Mouse (Mus musculus): Measurements from ENCODE around the gene Mboat2. TPM values are rescaled to one million over a fixed set of nuclear protein-coding genes. Genes with fewer than 3 reads are reported as not detected.

The Mboat2 gene
- total RNA-seq, 2 experiments from 2014 or later, result 55.7 to 57.8 TPM

- DNase-seq (ENCODE audit: low spot score in 2 of 2), result no peak
These were observed 113.9 kb downstream of the Mboat2 start for GRCm38 (mm10) chr12:24944597-24944996.

- DNase-seq (ENCODE audit: low spot score in 2 of 2), result no peak
These were observed 116.4 kb downstream of the Mboat2 start for GRCm38 (mm10) chr12:24947065-24947464.

GRCm38 (mm10) chr12:24948344-24948743 lies 117.7 kb downstream of the Mboat2 start:
- DNase-seq (ENCODE audit: low spot score in 2 of 2), result peak in 1 of 2 experiments; percentile 34

DNA sequence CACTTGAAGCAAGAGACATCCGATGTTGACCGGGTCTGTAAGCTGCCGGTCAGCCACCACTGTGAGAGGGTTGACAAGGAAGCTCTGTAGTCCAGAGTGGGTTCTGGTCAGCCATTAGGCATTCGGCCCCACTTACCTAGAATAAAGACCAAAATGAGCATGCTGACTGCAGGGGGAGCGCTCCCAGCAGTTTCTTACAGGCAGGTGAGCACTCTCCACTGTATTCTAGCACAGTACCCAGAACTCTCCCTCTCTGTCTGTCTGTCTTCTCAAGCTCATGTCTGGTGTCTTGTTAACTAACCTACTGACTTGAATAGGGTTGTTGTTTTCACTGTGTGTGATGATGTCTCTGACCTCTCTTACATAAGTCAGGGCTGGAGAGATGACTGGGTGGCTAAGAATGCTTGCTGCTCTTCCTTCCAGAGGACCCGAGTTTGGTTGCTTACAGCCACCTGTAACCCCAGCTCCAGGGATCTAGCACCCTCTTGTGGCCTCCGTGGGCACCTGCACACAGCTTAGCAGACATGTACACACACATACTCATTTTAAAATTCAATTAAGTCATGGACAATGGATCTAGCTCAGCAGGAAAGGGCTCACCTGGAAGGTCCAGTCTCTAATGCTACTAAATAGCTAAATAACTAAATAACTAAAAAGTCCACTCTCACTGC lies 119.8 kb downstream of the Mboat2 start:
- DNase-seq (ENCODE audit: low spot score in 2 of 2), result no peak

GRCm38 (mm10) chr12:24952147-24952546 lies 121.5 kb downstream of the Mboat2 start:
- peak; percentile 76 to 77 for DNase-seq (ENCODE audit: low spot score in 2 of 2)

GRCm38 (mm10) chr12:24955137-24955536 lies 124.5 kb downstream of the Mboat2 start:
- DNase-seq (ENCODE audit: low spot score in 2 of 2), result no peak

DNA sequence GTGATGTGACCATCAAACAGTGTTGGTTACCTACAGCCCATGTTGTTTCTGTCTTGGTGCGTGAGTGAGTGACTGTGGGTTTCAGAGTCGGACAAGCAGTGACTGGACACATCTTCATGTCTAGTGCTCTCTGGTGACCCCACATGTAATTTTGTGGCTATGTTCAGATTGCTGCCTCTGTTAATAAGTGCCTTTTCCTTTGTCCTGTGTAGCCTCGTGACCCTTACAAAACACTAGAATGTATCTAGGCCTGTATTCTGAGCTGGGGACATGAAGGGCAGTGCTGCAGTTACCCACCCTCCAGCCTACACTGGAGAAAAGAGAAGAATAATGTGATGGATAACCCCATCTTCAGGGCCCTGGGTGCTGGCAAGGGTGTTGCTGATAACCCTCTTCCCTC lies 127.8 kb downstream of the Mboat2 start:
- DNase-seq (ENCODE audit: low spot score in 2 of 2), result no peak

GRCm38 (mm10) chr12:24961821-24962220 lies 131.1 kb downstream of the Mboat2 start:
- DNase-seq (ENCODE audit: low spot score in 2 of 2), result no peak

GRCm38 (mm10) chr12:24962362-24962967 lies 131.8 kb downstream of the Mboat2 start:
- no peak for DNase-seq (ENCODE audit: low spot score in 2 of 2)

- DNase-seq (ENCODE audit: low spot score in 2 of 2), result no peak
These were observed 132.8 kb downstream of the Mboat2 start for GRCm38 (mm10) chr12:24963393-24964022.

GRCm38 (mm10) chr12:24965406-24965805 lies 134.7 kb downstream of the Mboat2 start:
- DNase-seq (ENCODE audit: low spot score in 2 of 2), result peak; percentile 34 to 45

DNA sequence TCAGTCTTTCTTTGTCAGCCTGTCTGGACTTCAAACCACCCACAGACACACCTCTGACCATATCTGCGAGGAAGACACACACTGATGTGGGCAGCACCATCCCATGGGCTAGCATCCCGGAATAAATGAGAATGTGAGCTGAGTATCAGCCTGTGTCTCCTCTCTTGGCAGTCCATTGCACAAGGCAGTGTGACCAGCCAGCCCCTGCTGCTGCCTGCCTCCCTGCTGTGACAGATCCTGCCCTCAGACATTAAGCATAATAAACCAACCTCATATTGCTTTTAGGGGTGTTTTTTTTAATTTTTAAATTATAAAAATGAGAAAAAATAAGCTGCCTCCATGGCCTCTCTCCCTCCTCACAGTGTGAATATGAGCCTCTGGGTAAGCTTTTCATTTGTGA lies 135.4 kb downstream of the Mboat2 start:
- DNase-seq (ENCODE audit: low spot score in 2 of 2), result no peak

- DNase-seq (ENCODE audit: low spot score in 2 of 2), result no peak
These were observed 141.0 kb downstream of the Mboat2 start for GRCm38 (mm10) chr12:24971490-24972200.

- DNase-seq (ENCODE audit: low spot score in 2 of 2), result no peak
These were observed 142.0 kb downstream of the Mboat2 start for GRCm38 (mm10) chr12:24972371-24973350.

DNA sequence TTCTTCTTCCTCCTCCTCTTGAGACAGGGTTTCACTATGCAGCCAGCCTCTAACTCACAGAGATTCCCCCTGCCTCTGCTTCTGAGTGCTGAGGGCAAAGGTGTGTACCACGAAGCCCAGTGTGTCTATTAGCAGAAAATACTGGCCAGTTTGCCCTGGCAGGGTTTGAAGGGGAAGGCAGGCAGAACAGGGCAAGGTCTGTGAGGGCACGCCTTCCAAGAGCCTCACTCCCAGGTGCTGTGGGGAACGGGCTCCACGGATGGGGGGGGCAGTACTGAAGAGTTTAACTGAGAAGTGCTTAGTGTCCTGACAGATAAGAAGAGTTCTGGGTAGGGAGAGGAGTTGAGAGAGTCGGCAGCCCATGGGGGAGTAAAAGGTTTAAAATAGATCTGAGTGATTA lies 142.9 kb downstream of the Mboat2 start:
- DNase-seq (ENCODE audit: low spot score in 2 of 2), result no peak

GRCm38 (mm10) chr12:24974446-24975114 lies 143.9 kb downstream of the Mboat2 start, which contains the start of gene Kidins220:
Kidins220 (plus strand) TSS chr12:24974925.
- peak; percentile 98 for DNase-seq (ENCODE audit: low spot score in 2 of 2)

DNA sequence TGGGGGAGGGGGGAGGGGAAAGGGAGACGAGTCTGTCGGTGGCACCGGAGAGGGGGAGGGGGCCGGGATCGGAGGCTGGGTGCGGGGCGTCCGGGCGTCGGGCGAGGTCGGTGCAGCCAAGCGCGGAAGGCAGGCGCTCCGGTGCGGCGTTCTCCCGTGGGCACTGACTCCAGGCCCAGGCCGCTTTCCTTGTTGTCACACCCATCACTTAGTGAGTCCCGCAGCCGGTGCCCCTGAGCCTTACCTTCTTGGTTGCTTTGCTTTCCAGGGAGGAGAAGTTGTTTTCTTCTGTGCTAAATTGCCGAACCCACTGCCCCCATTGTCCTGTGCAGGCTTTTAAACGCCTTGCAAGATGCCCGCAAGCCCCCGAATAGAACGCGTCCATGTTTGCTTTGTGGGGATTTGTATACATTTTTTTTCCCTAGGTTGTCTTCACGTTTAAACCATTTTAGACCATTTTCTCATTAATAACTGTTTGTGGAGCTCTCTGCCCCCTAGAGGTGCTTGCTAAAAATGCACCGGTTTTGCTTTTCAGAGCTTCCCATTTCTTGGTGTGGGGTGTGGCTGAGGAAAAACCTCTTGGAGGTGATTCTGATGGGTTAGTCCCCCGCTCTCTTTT lies 144.5 kb downstream of the Mboat2 start:
- peak; percentile 70 to 73 for DNase-seq (ENCODE audit: low spot score in 2 of 2)

DNA sequence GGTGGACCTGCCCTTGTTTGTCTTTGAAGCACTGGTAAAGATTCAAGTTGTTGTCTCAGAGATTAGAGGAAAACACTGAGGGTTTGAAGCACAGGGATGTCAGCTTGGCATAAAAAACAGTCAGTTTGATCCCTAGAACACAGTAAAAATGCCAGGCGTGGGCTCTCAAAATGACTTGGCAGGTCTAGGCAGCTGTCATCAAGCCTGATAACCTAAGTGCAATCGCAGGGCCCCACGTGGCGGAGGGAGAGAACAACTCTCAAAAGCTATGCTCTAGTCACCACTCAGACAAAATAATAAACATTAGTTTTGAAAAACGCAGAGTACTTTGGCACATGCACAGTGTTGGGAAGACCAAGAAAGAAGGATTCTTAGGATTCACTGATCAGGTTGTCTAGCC lies 154.5 kb downstream of the Mboat2 start:
- DNase-seq (ENCODE audit: low spot score in 2 of 2), result no peak

GRCm38 (mm10) chr12:24995350-24995749 lies 164.7 kb downstream of the Mboat2 start:
- no peak for DNase-seq (ENCODE audit: low spot score in 2 of 2)

DNA sequence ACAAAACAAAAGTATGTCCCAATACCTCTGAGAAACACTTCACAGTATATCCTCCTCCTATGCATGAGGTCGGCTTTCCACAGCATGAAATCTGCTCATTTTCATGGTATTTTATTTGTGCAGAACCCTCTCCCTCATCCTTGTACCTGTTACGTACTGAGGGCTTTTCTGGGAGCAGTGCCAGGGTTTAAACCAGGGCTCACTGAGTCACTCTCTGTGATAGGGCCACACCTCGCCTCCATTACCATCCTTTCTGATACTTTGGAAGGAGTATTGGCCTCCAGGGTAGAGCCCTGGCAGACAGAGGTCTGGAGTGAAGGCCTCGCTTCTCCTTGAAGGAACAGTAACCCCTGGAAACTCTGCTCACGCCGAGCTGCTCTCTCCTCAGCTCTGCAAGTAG lies 174.7 kb downstream of the Mboat2 start:
- no peak for DNase-seq (ENCODE audit: low spot score in 2 of 2)
